Mouse (Mus musculus) monocyte, adult 5-6 weeks (primary cell): ENCODE data around the gene Dhx32. TPM values are rescaled to one million over a fixed set of nuclear protein-coding genes. Genes with fewer than 3 reads are reported as not detected.

Experiments used
- ATAC-seq: fragments of 153-309, 156-312 bp; replicated peaks from 2 replicates; pipeline ENCODE4 v1.8.0; 2017; ENCODE audit warnings: mild to moderate bottlenecking; ENCODE audit not compliant: low TSS enrichment, insufficient number of reproducible peaks, severe bottlenecking, poor library complexity, low FRiP score
- total RNA-seq: library from RNA; stranded (forward); fragments of 200-1000, 200-491, 200-594 nt; gene quantifications from 3 replicates; pipeline ENCODE4 v1.2.3, GENCODE M21; 2017

Dhx32 gene
- total RNA-seq = 7.1 to 18.2 TPM (median 16.3 TPM) in 3 replicates

DNA sequence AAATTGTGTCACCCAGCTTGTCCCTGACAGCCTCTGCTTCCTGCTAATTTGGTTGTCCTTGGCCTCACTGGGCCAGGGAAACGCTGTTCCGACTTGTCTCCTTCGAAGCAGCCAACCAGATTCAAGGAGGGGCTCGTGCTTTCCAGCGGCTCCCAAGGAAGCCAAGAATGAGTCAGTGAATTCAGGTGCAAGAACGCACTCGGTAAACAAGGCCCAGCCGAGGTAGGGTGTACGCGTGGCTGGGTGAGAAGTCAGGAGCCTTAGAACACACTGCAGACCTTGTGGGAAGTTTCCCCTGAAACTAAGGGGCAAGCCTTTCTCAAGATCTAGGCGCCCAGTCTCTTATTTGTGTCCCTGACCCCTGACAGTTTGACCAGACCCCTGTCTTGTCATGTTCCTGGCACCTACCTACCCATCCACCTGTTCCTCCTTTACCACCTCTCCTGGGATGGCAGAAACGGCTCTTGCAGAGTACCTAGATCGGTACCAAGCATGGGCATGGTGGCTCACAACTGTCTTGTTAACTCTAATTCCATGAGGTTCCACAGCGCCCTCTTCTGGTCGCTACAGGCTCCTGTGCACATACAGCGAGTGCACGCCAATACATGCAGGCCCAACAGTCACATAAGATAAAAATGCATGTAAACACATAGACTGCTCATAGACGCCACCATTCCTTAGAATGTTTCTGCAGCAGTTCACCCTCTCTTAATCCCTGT, at the start of gene Dhx32:
Dhx32 (minus strand) TSS at position 10 of the 719 bp plus-strand sequence.
- peak; percentile 47; the same call in 1 of the 2 replicates for ATAC-seq

GRCm38 (mm10) chr7:133829579-133829978, 47.1 kb upstream of the Dhx32 start:
- ATAC-seq = no peak

DNA sequence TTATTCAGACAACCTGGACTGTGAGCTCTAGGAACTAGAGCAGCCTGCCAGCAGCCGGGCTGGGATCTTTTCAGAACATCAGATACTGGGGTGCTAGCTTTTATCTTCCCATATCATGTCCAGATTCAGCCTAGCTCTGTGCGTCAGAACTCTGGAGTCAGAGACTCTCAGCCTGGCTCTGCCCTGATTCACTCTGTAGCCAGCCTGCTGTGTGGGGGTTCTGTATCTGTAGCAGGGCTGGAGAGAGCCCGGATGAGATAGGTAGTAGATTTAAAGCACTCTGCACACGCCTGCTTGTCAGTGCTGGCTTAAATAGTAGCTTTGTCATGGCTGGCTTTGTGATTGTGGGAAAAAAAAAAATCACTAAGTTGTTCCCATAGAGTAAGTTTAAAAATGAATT, 46.0 kb upstream of the Dhx32 start:
- no peak for ATAC-seq

- ATAC-seq = no peak
These were observed 42.1 kb upstream of the Dhx32 start for GRCm38 (mm10) chr7:133824579-133824978.

DNA sequence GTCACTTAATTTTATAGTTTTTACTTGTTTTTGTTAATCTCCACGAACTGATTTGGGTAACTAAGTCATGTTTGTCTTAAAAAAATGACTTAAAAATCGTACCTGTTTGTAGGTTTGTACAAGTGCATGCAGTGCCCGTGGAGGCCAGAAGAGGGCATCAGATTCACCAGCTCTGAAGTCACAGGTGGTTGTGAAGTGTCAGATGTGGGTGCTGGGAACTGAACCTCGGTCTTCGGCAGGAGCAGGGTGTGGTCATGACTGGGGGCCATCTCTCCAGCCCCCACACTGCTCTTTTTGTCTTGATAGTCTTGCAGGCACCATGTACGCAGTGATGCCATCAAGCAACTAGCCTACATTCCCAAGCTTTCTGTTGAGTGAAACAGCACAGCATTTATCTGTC, 41.2 kb upstream of the Dhx32 start:
- no peak for ATAC-seq

DNA sequence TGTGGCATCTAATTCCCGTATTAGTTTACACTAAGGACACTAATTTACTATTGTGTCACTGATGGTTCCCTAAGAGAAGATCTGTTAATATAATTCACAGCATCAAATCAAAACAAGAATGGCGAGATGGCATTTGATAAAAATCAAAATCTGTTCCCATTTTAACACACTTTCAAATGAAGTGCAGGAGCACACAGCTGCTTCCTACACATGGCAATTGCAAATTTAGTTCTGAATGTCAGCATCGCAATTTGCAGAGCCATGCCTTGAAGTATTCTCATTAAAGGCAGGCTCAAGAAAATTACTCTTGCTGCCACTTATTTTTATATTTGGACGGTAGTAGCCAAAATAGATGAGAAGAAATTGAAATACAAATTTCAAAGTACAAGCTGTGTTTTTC, 30.8 kb upstream of the Dhx32 start:
- ATAC-seq = no peak

GRCm38 (mm10) chr7:133812927-133813326, 30.4 kb upstream of the Dhx32 start:
- no peak for ATAC-seq

DNA sequence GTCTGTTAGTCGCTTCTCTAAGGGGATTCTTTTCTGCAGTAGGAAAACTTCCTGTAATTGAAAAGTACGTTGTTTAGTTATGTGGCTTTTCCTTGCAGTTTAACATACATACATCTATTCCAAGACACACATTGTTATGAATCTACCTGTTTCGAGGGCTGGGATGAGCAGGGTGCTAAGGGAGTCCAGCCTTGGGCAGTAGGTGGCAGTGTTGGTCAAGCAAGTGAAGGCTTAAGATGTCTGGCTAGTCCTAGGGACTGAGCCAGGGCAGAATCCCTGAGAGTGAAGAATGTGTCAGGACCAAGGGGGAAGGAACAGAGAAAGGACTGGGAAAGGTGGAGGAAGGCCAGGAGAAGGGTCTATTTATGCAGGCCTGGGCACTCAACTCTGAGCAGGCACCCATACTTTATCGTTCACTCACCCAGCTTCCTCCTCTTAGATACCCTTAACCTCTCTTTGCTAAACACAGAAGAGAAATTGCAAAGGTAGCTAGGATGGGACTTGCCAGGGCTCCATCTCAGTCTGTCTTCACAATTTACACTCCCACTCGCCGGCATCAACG, 23.2 kb upstream of the Dhx32 start:
- no peak for ATAC-seq

- no peak for ATAC-seq
These were observed 19.3 kb upstream of the Dhx32 start for GRCm38 (mm10) chr7:133801823-133802222.

- no peak for ATAC-seq
These were observed 17.4 kb upstream of the Dhx32 start for GRCm38 (mm10) chr7:133799928-133800327.

GRCm38 (mm10) chr7:133794720-133795119, 12.2 kb upstream of the Dhx32 start:
- ATAC-seq = no peak

- ATAC-seq = no peak
These were observed 11.0 kb upstream of the Dhx32 start for GRCm38 (mm10) chr7:133793248-133794131.

DNA sequence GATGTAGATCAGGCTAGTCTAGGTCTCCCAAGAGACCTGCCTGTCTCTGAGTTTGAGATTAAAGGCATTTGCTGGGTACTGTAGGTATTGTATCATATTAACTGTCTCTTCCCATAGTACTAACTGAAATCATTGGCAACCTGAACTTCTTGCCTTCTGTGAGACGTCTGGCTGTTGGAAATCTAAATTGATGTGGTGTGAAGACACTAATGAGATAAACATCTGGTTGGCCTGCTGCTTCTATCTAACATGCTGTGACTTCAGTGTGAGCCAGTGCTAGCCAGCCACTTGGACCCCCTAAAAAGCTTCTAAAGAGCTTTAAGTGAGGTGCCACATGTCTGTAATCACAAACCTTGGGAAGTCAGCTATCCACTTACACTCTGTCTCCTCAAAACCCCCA, 10.2 kb upstream of the Dhx32 start:
- ATAC-seq = no peak

GRCm38 (mm10) chr7:133790608-133791229, 8.2 kb upstream of the Dhx32 start:
- ATAC-seq = no peak

DNA sequence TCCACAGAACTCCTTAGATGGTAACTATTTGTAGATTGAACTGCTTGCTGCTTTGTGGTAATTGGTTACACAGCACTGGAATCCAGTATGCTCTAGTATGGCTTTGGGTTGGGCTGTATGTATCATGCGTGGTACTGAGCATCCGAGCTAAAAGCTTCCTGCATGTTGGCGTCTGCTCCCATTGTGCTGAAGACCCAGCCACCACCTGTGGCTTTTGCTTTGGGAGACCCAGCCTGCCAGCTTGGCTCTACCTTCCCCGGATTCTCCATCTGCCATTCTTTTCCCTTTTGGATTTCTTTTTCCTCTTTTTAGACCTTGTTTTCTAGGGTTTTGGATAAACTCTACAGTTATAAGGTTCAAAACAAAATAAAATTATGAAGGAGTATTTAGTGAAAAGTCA, 7.6 kb upstream of the Dhx32 start:
- ATAC-seq = no peak

GRCm38 (mm10) chr7:133788147-133788546, 5.6 kb upstream of the Dhx32 start:
- no peak for ATAC-seq

DNA sequence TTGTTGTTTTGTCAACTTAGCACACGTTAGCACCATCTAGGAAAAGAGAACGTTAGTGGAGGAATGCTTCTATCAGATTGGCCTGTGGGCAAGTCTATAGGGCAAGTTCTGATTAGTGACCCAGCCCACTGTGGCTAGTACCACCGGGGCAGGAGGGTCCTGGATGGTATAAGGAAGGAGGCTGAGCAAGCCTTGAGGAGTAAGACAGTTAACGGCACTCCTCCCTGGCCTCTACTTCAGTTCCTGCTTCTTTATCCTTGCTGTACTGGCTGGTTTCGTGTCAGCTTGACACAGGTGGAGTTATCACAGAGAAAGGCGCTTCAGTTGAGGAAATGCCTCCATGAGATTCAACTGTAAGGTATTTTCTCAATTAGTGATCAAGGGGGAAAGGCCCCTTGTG, 5.0 kb upstream of the Dhx32 start:
- no peak for ATAC-seq

GRCm38 (mm10) chr7:133781991-133782390, 535 bp downstream of the Dhx32 start:
- no peak for ATAC-seq

- ATAC-seq = no peak
These were observed 943 bp downstream of the Dhx32 start for GRCm38 (mm10) chr7:133781583-133781982.
